ENCODE assay signal across 8 mouse cellular contexts in genomic region chr13:101760001-101760687, GRCm38 (mm10). TPM values are rescaled to one million over a fixed set of nuclear protein-coding genes. Genes with fewer than 3 reads are reported as not detected.
DNase-seq lines count a peak whose midpoint lies in the region; ATAC-seq and TF ChIP-seq lines count a peak whose summit lies in the region.
"Had no signal": no experiment of that assay in that cellular context is flagged by ENCODE, and none has a peak within 500 bp of the region (broad histone marks: within the 10 kb centered on the region; RNA-seq: fewer than 3 reads in every experiment).

No protein-coding gene starts in this region.

- H3K36me3 ChIP-seq in lung, embryonic 16.5 days (ENCODE audit: control insufficient read depth, insufficient read depth, low read length): peaks cover 17% of the 10 kb centered on the region
- H3K36me3 ChIP-seq in midbrain, postnatal 0 days (ENCODE audit: insufficient read depth, low read length): peaks cover 11% of the 10 kb centered on the region

- H3K27me3 ChIP-seq in lung, embryonic 16.5 days (ENCODE audit: control insufficient read depth, insufficient read depth, low read depth, low read length): no peaks in the 10 kb centered on the region
- no peaks in the 10 kb centered on the region for H3K27me3 ChIP-seq in midbrain, postnatal 0 days (ENCODE audit: insufficient read depth, low read length)
- H3K27me3 ChIP-seq: neural tube, embryonic 12.5 days had no signal

- H3K9ac ChIP-seq in lung, embryonic 16.5 days (ENCODE audit: low read length): no peak overlapping the region
- H3K9ac ChIP-seq in midbrain, postnatal 0 days (replicated peaks; ENCODE audit: low read length, poor library complexity, severe bottlenecking): no peak overlapping the region
- H3K9ac ChIP-seq: neural tube, embryonic 12.5 days had no signal

- peak overlapping the region; percentile 24; the same call in 1 of the 2 replicates for H3K4me2 ChIP-seq in lung, embryonic 16.5 days (ENCODE audit: low read depth, low read length)
- H3K4me2 ChIP-seq in midbrain, postnatal 0 days (ENCODE audit: low read depth, low read length, poor library complexity, severe bottlenecking): peak overlapping the region; percentile 4
- H3K4me2 ChIP-seq: neural tube, embryonic 12.5 days had no signal

- peaks cover 65% of the 10 kb centered on the region for H3K4me1 ChIP-seq in lung, embryonic 16.5 days (replicated peaks; ENCODE audit: control insufficient read depth, insufficient read depth, low read length)
- H3K4me1 ChIP-seq in midbrain, postnatal 0 days (ENCODE audit: insufficient read depth, low read length): peaks cover 18% of the 10 kb centered on the region; the same call in 1 of the 2 replicates

- no peak overlapping the region for H3K4me3 ChIP-seq in lung, embryonic 16.5 days (ENCODE audit: low read length)
- no peak overlapping the region for H3K4me3 ChIP-seq in midbrain, postnatal 0 days (ENCODE audit: low read depth, low read length)
- H3K4me3 ChIP-seq: neural tube, embryonic 12.5 days had no signal

- peak overlapping the region; percentile 65 for H3K27ac ChIP-seq in lung, embryonic 16.5 days (ENCODE audit: low read length)
- no peak overlapping the region for H3K27ac ChIP-seq in midbrain, postnatal 0 days (ENCODE audit: low read depth, low read length)
- H3K27ac ChIP-seq: neural tube, embryonic 12.5 days had no signal

- no peaks in the 10 kb centered on the region for H3K9me3 ChIP-seq in lung, embryonic 16.5 days (ENCODE audit: control insufficient read depth, low read length)
- no peaks in the 10 kb centered on the region for H3K9me3 ChIP-seq in midbrain, postnatal 0 days (ENCODE audit: low read length)
- H3K9me3 ChIP-seq: neural tube, embryonic 12.5 days had no signal

- peak; percentile 36 for ATAC-seq in lung, embryonic 16.5 days (ENCODE audit: low read depth)
- peak; percentile 75 for ATAC-seq in granulocyte monocyte progenitor cell, adult 5-6 weeks (replicated peaks; ENCODE audit: poor library complexity, severe bottlenecking)
- ATAC-seq in midbrain, postnatal 0 days (ENCODE audit: low FRiP score): no peak

- TF ChIP-seq CTCF in midbrain, postnatal 0 days (IDR thresholded peaks at IDR 0.05): no peak

- DNase-seq in lung, postnatal 25 days (ENCODE audit: low spot score): no peak
- DNase-seq in brain, adult 2 months (ENCODE audit: low read depth, low spot score): peak; percentile 28
- DNase-seq in midbrain, postnatal 0 days (ENCODE audit: low spot score): no peak
- no peak for DNase-seq in ovary, postnatal 10 days (ENCODE audit: low spot score)
- no peak for DNase-seq in adrenal gland, adult 18-20 months (ENCODE audit: low spot score in 2 of 2)

- WGBS in lung, embryonic 16.5 days: 30% methylated on average over 8 of the region's 8 CpGs
- 29% methylated on average over 8 of the region's 8 CpGs for WGBS in midbrain, postnatal 0 days

RNA-seq across cellular contexts. Expression of gene Pik3r1, which starts 7.9 kb away (rescaled TPM):
- polyA plus RNA-seq in lung, embryonic 16.5 days (2015; fragmentation: Nextera tagmentation; extraction: Ambion mirVana): 28.5 and 31.1 TPM in 2 replicates
- total RNA-seq in granulocyte monocyte progenitor cell, adult 5-6 weeks (2014; fragmentation: Nextera tagmentation): 62.1 and 70.9 TPM in 2 replicates
- total RNA-seq in granulocyte monocyte progenitor cell, adult 5-6 weeks (2017): 84.2 and 102 TPM in 2 replicates
- total RNA-seq in midbrain, postnatal 0 days (2014; rRNA removed): 99.2 and 116 TPM in 2 replicates
- 43.0 and 54.4 TPM in 2 replicates for polyA plus RNA-seq in midbrain, postnatal 0 days (2015; fragmentation: Nextera tagmentation; extraction: Ambion mirVana)
- 10 to 100 TPM; 58.8 to 93.1 TPM for total RNA-seq in adrenal gland, adult 18-20 months (2021)
